Mouse (Mus musculus) kidney, adult 2 months (tissue): Measurements from ENCODE around the gene Naa16.

Source experiments
- CTCF ChIP-seq: fragments of 200-500 bp; conservative IDR thresholded peaks from 2 replicates; pipeline ENCODE4 v1.5.1; 2011; ENCODE audit warnings: low read depth, mild to moderate bottlenecking, control low read depth, low read length, moderate library complexity, mixed read lengths; ENCODE audit not compliant: insufficient read depth, insufficient read length
- POLR2A ChIP-seq: fragments of 200-500 bp; IDR thresholded peaks from one replicate; pipeline ENCODE4 v1.6.1; 2011; ENCODE audit warnings: low read depth, low read length, control low read depth

DNA sequence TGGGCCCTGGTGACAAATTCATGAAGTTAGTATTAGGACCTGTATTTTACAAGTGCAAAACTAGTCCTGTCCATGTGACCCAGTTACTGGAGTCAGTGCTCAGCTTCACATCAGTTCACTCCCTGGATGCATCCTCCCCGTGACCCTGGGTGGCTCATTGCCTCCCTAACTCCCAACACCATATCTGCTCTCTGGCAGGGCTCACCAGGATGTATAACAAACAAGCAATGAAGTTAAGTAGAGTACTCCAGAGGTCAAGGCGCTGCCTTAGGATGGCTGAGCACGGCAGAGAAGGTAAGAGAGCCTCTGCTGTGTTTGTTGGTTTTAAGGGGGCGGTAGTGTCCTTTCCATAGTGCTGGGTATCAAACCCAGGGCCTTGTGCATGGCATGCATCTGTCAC is 81.5 kb downstream of the Naa16 start:
- TF ChIP-seq POLR2A: no peak
- no peak for TF ChIP-seq CTCF
